Mouse (Mus musculus) small intestine, adult 2 months (tissue): ENCODE measurements around the gene Saa1. TPM values are rescaled to one million over a fixed set of nuclear protein-coding genes. Genes with fewer than 3 reads are reported as not detected.
A peak's percentile ranks its signal among the peaks of the same experiment; 100 is the strongest.
"Not testable (repeated sequence)": the region's sequence is repeated elsewhere in the genome, so short reads cannot be mapped to it uniquely, and the experiment has no call there.

Experiments used
- H3K27ac ChIP-seq: fragments of 200-500 bp; 2 replicates; pipeline ENCODE4 v1.5.1; 2012; ENCODE audit warnings: low read depth, low read length, control low read depth, inconsistent platforms; ENCODE audit not compliant: insufficient read depth
- H3K27me3 ChIP-seq: fragments of 200-500 bp; 2 replicates; pipeline ENCODE4 v1.6.1; 2012; ENCODE audit warnings: mild to moderate bottlenecking, moderate library complexity, low read length, inconsistent platforms; ENCODE audit not compliant: control insufficient read depth, insufficient read depth
- H3K36me3 ChIP-seq: fragments of 200-500 bp; 2 replicates; pipeline ENCODE4 v1.6.1; 2012; ENCODE audit warnings: mild to moderate bottlenecking, low read length, control low read depth, inconsistent platforms; ENCODE audit not compliant: control insufficient read depth, insufficient read depth
- H3K4me1 ChIP-seq: fragments of 200-500 bp; 2 replicates; pipeline ENCODE4 v1.6.1; 2012; ENCODE audit warnings: low read length, inconsistent platforms, mixed read lengths; ENCODE audit not compliant: control insufficient read depth, insufficient read depth, insufficient read length
- H3K4me3 ChIP-seq: fragments of 200-500 bp; 2 replicates; pipeline ENCODE4 v1.5.1; 2012; ENCODE audit warnings: low read depth, mild to moderate bottlenecking, control low read depth, inconsistent platforms, low read length, moderate library complexity
- CTCF ChIP-seq: fragments of 200-500 bp; IDR thresholded peaks from 2 replicates; pipeline ENCODE4 v1.5.1; 2012; ENCODE audit warnings: low read depth, mild to moderate bottlenecking, control low read depth, inconsistent platforms, low read length, moderate library complexity, mixed read lengths; ENCODE audit not compliant: insufficient replicate concordance, insufficient read length; ENCODE audit errors: extremely low read depth
- POLR2A ChIP-seq: fragments of 200-500 bp; IDR thresholded peaks from 2 replicates; pipeline ENCODE4 v1.6.1; 2012; ENCODE audit warnings: low read depth, mild to moderate bottlenecking, control low read depth, inconsistent platforms, low read length, moderate library complexity
- WGBS: fragments of 180-500 bp; shearing (Covaris S2); methylation state at CpG from one replicate; pipeline ENCODE4 v1.1.7; 2018; 5-methylcytosine and 5-hydroxymethylcytosine counted together
- polyA plus RNA-seq: library from polyadenylated mRNA; depleted of rRNA; stranded (reverse); fragments of >200 nt; gene quantifications from 2 replicates; pipeline ENCODE4 v1.2.3, GENCODE M21; 2012; rRNA removed

Gene Saa1
- 0.56 TPM in 1 of 2 replicates, not detected in the other for polyA plus RNA-seq

DNA sequence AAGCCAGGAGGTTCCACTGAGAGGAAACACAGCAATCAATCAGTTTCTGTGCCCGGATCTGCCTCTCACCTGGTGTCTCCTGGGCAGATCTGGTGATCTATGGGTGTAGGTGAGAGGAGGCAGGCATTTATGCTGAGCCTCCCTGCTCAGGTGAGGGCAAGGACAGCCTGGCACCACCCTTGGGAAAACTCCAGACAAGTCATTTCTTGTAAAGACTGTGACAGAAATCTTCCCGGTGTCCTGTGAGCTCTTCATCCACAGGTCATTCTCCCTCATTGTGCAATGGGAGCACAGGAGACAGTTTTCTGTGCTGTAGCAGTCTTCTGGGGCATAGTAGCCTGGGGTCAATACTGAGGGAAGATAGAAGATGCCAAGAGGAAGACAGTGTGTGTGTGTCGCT lies at the start of gene Saa1:
Gene Saa1 (minus strand): TSS at position 101 of the 400 bp plus-strand sequence.
- H3K27me3 ChIP-seq, H3K4me3 ChIP-seq, H3K27ac ChIP-seq, H3K36me3 ChIP-seq: not testable (repeated sequence)
- peaks cover 12% of the 10 kb centered on the region; the same call in 1 of the 2 replicates for H3K4me1 ChIP-seq
- WGBS: 61% methylated on average over 3 of the region's 3 CpGs

GRCm38 (mm10) chr7:46789177-46789849 lies 46.5 kb upstream of the Saa1 start:
- Histone ChIP-seq H3K36me3 (peaks cover 38% of the 10 kb centered on the region), H3K27ac (no peak overlapping the region), H3K4me3 (no peak overlapping the region), H3K4me1 (peaks cover 2% of the 10 kb centered on the region; the same call in 1 of the 2 replicates), H3K27me3 (no peaks in the 10 kb centered on the region)
- 84% methylated on average over 5 of the region's 5 CpGs for WGBS
- TF ChIP-seq POLR2A (no peak), CTCF (no peak)

DNA sequence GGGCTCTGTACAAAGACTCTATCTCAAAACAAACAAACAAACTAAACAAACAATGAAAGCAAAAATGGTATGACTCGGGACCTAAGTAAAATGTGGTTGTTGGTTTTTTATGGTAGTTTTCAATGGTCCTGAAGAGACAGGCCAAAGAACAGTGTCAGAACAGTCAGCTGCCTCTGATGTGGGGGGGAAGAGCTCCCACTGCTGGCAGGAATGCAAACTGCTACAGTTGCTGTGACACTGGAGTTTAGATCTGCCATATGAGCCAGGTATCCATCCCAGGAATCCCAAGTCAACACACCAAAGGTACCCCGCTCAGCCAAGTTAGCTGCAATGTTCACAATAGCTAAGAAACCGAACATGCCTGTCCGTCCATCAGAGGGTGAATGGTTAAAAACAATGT lies 27.9 kb upstream of the Saa1 start:
- peaks cover 71% of the 10 kb centered on the region for H3K36me3 ChIP-seq
- H3K27ac ChIP-seq: no peak overlapping the region
- TF ChIP-seq POLR2A: no peak
- TF ChIP-seq CTCF: peak; percentile 96; the same call in 1 of the 2 replicates
- H3K4me3 ChIP-seq: no peak overlapping the region
- no peaks in the 10 kb centered on the region for H3K4me1 ChIP-seq
- WGBS: 51% methylated on average over 4 of the region's 4 CpGs
- no peaks in the 10 kb centered on the region for H3K27me3 ChIP-seq

GRCm38 (mm10) chr7:46768451-46768850 lies 25.7 kb upstream of the Saa1 start:
- Histone ChIP-seq H3K27me3 (no peaks in the 10 kb centered on the region), H3K4me3 (no peak overlapping the region), H3K27ac (no peak overlapping the region), H3K4me1 (no peaks in the 10 kb centered on the region), H3K36me3 (peaks cover 69% of the 10 kb centered on the region)
- no peak for TF ChIP-seq POLR2A
- no peak for TF ChIP-seq CTCF
- 96% methylated on average over 7 of the region's 7 CpGs for WGBS

- no peaks in the 10 kb centered on the region for H3K27me3 ChIP-seq
- no peaks in the 10 kb centered on the region for H3K4me1 ChIP-seq
- TF ChIP-seq POLR2A (no peak), CTCF (no peak)
- no peak overlapping the region for H3K4me3 ChIP-seq
- peaks cover 69% of the 10 kb centered on the region for H3K36me3 ChIP-seq
- no peak overlapping the region for H3K27ac ChIP-seq
Measured at GRCm38 (mm10) chr7:46767371-46767770, 24.6 kb upstream of the Saa1 start.

DNA sequence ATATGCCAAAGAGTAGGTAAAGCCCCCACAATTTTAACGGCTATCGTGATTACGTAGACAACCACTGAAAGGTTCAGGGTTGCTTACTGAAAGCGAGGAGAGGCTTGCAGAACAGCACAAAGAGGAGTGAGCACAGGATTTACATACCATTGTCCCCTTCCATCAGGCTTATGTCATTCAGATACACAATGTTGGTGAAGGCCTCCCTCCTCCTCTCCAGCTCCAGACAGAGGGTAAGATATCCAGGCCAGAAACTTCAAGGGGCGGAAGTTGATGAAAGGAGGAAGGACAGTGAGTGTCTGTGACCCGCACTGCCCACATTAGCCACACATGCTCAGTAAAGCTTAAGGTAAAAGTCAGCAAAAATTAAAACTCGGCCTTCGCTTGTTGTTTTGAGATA lies 21.9 kb upstream of the Saa1 start:
- Histone ChIP-seq H3K27me3 (no peaks in the 10 kb centered on the region), H3K4me3 (no peak overlapping the region), H3K4me1 (no peaks in the 10 kb centered on the region), H3K27ac (no peak overlapping the region), H3K36me3 (peaks cover 75% of the 10 kb centered on the region)
- TF ChIP-seq POLR2A (no peak), CTCF (no peak)
- WGBS: 95% methylated on average over 8 of the region's 8 CpGs

GRCm38 (mm10) chr7:46762601-46763000 lies 19.8 kb upstream of the Saa1 start:
- 72% methylated on average over 5 of the region's 5 CpGs for WGBS
- H3K36me3 ChIP-seq: peaks cover 62% of the 10 kb centered on the region
- TF ChIP-seq POLR2A (no peak), CTCF (no peak)
- no peaks in the 10 kb centered on the region for H3K27me3 ChIP-seq
- H3K4me3 ChIP-seq: no peak overlapping the region
- no peaks in the 10 kb centered on the region for H3K4me1 ChIP-seq
- peak overlapping the region; percentile 17; the same call in 1 of the 2 replicates for H3K27ac ChIP-seq
